8 mouse cellular contexts compared by ENCODE assay signal in the genomic region with DNA sequence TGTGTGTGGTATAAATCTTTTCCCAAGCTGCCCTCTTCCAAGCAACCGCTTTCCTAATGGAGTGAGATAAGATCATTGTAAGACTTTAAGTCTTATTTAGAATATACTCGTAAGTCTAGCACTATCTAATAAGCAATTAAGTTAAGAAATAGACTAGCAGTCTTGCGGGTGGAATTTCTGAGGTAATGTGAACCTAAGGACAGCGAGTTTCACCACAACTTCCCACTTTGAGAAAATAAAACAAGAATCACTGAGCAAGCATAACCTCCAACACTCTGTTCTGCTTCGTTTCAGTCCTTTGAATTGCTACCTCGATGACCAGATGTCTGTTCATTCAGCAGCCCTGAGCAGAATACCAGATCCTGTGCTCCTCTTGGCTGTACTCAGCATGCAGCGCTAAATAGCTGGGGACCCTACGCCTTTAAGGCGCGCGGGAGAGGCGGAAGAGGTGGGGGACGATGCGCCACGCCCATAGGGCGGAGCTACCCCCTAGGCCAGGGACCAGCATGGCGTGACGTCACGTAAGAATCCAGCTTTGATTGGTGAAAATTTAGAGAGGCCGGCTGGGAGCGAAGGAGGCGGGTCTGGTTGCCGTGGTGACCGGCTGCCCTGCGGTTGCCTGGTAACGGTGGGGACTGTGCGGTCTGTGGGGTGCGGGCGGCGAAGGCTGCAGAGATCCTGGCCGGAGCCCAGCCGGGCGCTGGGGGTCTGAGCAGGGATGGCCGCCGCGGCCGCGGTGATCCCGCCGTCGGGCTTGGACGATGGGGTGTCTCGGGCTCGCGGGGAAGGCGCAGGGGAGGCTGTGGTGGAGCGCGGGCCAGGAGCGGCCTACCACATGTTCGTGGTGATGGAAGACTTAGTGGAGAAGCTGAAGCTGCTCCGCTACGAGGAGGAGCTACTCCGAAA. TPM values are rescaled to one million over a fixed set of nuclear protein-coding genes. Genes with fewer than 3 reads are reported as not detected.
A peak's percentile ranks its signal among the peaks of the same experiment; 100 is the strongest.
DNase-seq lines count a peak whose midpoint lies in the region; ATAC-seq lines count a peak whose summit lies in the region.

A gene (plus strand): TSS at position 614 of the 906 bp plus-strand sequence.

- ATAC-seq in inflammation-experienced regulatory T-cells, adult 6 months, result peak; percentile 98
- ATAC-seq in megakaryocyte-erythroid progenitor cell, adult 5-6 weeks (replicated peaks; ENCODE audit: low FRiP score, low TSS enrichment, poor library complexity, severe bottlenecking), result peak; percentile 100

- peak; percentile 98 to 99 for DNase-seq in adrenal gland, adult (ENCODE audit: inconsistent age in 2 of 2, low spot score in 1 of 2)
- peak; percentile 99 for DNase-seq in embryo, embryonic 10.5 days (ENCODE audit: low spot score)
- peak; percentile 98 for DNase-seq in gastrocnemius, postnatal 14 days
- DNase-seq in left cerebral cortex, postnatal 10 days (ENCODE audit: extremely low spot score in 1 of 2, low spot score in 2 of 2), result peak; percentile 99
- peak; percentile 99 for DNase-seq in right cerebral cortex, postnatal 25 days
- DNase-seq in urinary bladder, postnatal 4 days (ENCODE audit: low spot score in 2 of 2), result peak; percentile 96 to 98

- intact Hi-C loops in gastrocnemius, postnatal 14 days (cut with DNase I; ENCODE audit: low total_unique reads), result no loop called here
- intact Hi-C loops in left cerebral cortex, postnatal 10 days (cut with DNase I), result no loop called here

RNA-seq across cellular contexts. Expression of the gene that starts here (rescaled TPM):
- total RNA-seq in gastrocnemius, postnatal 14 days (2021), result 1 to 10 TPM; 6.4 to 6.9 TPM
- polyA plus RNA-seq in inflammation-experienced regulatory T-cells, adult 6 months (2017; shearing (Covaris generic)), result 1 to 10 TPM; 3.2 to 5.3 (median 3.7) TPM
- total RNA-seq in left cerebral cortex, postnatal 10 days (2021), result 10 to 100 TPM; 52.2 to 54.3 TPM
- total RNA-seq in megakaryocyte-erythroid progenitor cell, adult 5-6 weeks (2014; fragmentation: Nextera tagmentation), result 6.6 and 7.8 TPM in 2 replicates
- total RNA-seq in megakaryocyte-erythroid progenitor cell, adult 5-6 weeks (2017), result 19.8 and 26.7 TPM in 2 replicates

Comparison
In these comparisons a context has a peak if more than half of its experiments do, and no peak if none do; other contexts are left out.
1. Peak in every context shown above with its lines: DNase-seq and ATAC-seq.